Mouse (Mus musculus) embryonic fibroblast, embryonic 13.5 days (primary cell): Measurements from ENCODE around the gene Klf2.

Experiments used
- CTCF ChIP-seq: IDR thresholded peaks from 2 replicates; pipeline ENCODE4 v1.5.1; 2011; ENCODE audit warnings: mild to moderate bottlenecking, control low read depth, low read length, moderate library complexity, borderline replicate concordance; ENCODE audit not compliant: insufficient read depth
- POLR2A ChIP-seq: IDR thresholded peaks from 2 replicates; pipeline ENCODE4 v1.6.1; 2011; ENCODE audit warnings: low read depth, mild to moderate bottlenecking, control low read depth, low read length, moderate library complexity

GRCm38 (mm10) chr8:72343725-72344124 lies 24.9 kb downstream of the Klf2 start:
- no peak for TF ChIP-seq CTCF
- TF ChIP-seq POLR2A = no peak
